ENCODE assay signal across 7 mouse cellular contexts in the genomic region with DNA sequence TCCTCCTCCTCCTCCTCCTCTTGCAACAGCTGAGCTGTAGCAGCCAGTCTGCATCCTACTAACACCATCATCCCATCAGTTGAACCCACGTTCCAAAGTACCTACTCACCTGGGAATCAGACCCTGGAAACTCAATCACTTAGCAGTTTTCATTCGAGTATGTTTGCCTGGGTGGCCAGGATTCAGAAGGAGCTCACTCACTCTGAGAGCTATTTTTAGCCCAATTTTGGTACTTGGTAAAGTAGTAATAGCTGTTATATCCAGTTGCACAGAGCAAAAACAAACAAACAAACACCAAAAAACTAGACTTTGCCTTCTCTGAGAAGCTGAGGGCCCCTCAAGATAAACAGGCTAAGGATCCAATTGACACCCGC. TPM values are rescaled to one million over a fixed set of nuclear protein-coding genes. Genes with fewer than 3 reads are reported as not detected.
DNase-seq lines count a peak whose midpoint lies in the region; ATAC-seq and TF ChIP-seq lines count a peak whose summit lies in the region.

No protein-coding gene starts in this region.

- 2% methylated on average over 3 of the region's 3 CpGs for WGBS in liver, embryonic 11.5 days
- 2% methylated on average over 3 of the region's 3 CpGs for WGBS in stomach, embryonic 16.5 days

- peak overlapping the region; percentile 92 for H3K9ac ChIP-seq in liver, embryonic 11.5 days (ENCODE audit: low read depth, low read length)
- H3K9ac ChIP-seq in stomach, embryonic 16.5 days (ENCODE audit: low read length), result peak overlapping the region; percentile 86

- H3K4me1 ChIP-seq in testis, adult 2 months (ENCODE audit: control insufficient read depth, insufficient read depth, low read length), result peaks cover 5% of the 10 kb centered on the region
- H3K4me1 ChIP-seq in erythroblast, embryonic 14.5 days (ENCODE audit: control insufficient read depth), result peaks cover 51% of the 10 kb centered on the region
- H3K4me1 ChIP-seq in liver, embryonic 11.5 days (replicated peaks; ENCODE audit: control insufficient read depth, insufficient read depth, low read length), result peaks cover 12% of the 10 kb centered on the region
- peaks cover 9% of the 10 kb centered on the region for H3K4me1 ChIP-seq in stomach, embryonic 16.5 days (ENCODE audit: control insufficient read depth, insufficient read depth, low read length)

- H3K27ac ChIP-seq in testis, adult 2 months (ENCODE audit: control insufficient read depth, insufficient read depth, low read depth, low read length), result no peak overlapping the region
- H3K27ac ChIP-seq in liver, embryonic 11.5 days (ENCODE audit: low read depth, low read length), result peak overlapping the region; percentile 91
- peak overlapping the region; percentile 82; the same call in 1 of the 2 replicates for H3K27ac ChIP-seq in stomach, embryonic 16.5 days (ENCODE audit: low read length)

- no peak for TF ChIP-seq CTCF in testis, adult 2 months (IDR thresholded peaks at IDR 0.05; ENCODE audit: control insufficient read depth, insufficient read depth, insufficient replicate concordance, low read depth, low read length)

- no peak for DNase-seq in testis, postnatal 10 days (ENCODE audit: low spot score)
- no peak for DNase-seq in liver, embryonic 11.5 days (ENCODE audit: low spot score)
- DNase-seq in thymus, postnatal 36 days, result no peak
- DNase-seq in ovary, postnatal 10 days (ENCODE audit: low spot score), result no peak

- no peaks in the 10 kb centered on the region for H3K36me3 ChIP-seq in testis, adult 2 months (ENCODE audit: control insufficient read depth, insufficient read depth, low read length)
- H3K36me3 ChIP-seq in erythroblast, embryonic 14.5 days (ENCODE audit: control insufficient read depth), result peaks cover 25% of the 10 kb centered on the region
- no peaks in the 10 kb centered on the region for H3K36me3 ChIP-seq in liver, embryonic 11.5 days (ENCODE audit: control insufficient read depth, insufficient read depth, low read length)
- H3K36me3 ChIP-seq in stomach, embryonic 16.5 days (ENCODE audit: control insufficient read depth, insufficient read depth, low read length), result no peaks in the 10 kb centered on the region

- peak overlapping the region; percentile 91 for H3K4me3 ChIP-seq in testis, adult 2 months (ENCODE audit: control insufficient read depth, low read depth, low read length)
- H3K4me3 ChIP-seq in erythroblast, embryonic 14.5 days (replicated peaks), result peak overlapping the region; percentile 97
- peak overlapping the region; percentile 95 for H3K4me3 ChIP-seq in liver, embryonic 11.5 days (ENCODE audit: low read depth, low read length)
- H3K4me3 ChIP-seq in stomach, embryonic 16.5 days (replicated peaks; ENCODE audit: low read length), result peak overlapping the region; percentile 93

- H3K27me3 ChIP-seq in testis, adult 2 months (ENCODE audit: control insufficient read depth, insufficient read depth, low read length), result no peaks in the 10 kb centered on the region
- H3K27me3 ChIP-seq in erythroblast, embryonic 14.5 days (ENCODE audit: control insufficient read depth), result peaks cover 3% of the 10 kb centered on the region
- H3K27me3 ChIP-seq in liver, embryonic 11.5 days (replicated peaks; ENCODE audit: control insufficient read depth, insufficient read depth, low read length), result no peaks in the 10 kb centered on the region
- no peaks in the 10 kb centered on the region for H3K27me3 ChIP-seq in stomach, embryonic 16.5 days (ENCODE audit: control insufficient read depth, insufficient read depth, low read length)

- no peak for TF ChIP-seq POLR2A in testis, adult 2 months (IDR thresholded peaks at IDR 0.05; ENCODE audit: control insufficient read depth, low read depth, low read length)

- peak overlapping the region; percentile 89 for H3K4me2 ChIP-seq in liver, embryonic 11.5 days
- H3K4me2 ChIP-seq in stomach, embryonic 16.5 days (ENCODE audit: low read depth, low read length), result peak overlapping the region; percentile 97

- H3K9me3 ChIP-seq in erythroblast, embryonic 14.5 days (ENCODE audit: control insufficient read depth, low read length), result no peaks in the 10 kb centered on the region
- H3K9me3 ChIP-seq in liver, embryonic 11.5 days (ENCODE audit: control insufficient read depth, low read length), result no peaks in the 10 kb centered on the region
- no peaks in the 10 kb centered on the region for H3K9me3 ChIP-seq in stomach, embryonic 16.5 days (replicated peaks; ENCODE audit: control insufficient read depth, low read length)

- no peak for ATAC-seq in liver, embryonic 11.5 days (replicated peaks; ENCODE audit: low FRiP score)
- ATAC-seq in stomach, embryonic 16.5 days (ENCODE audit: insufficient read depth, low FRiP score), result no peak

RNA-seq across cellular contexts. Expression of a gene that starts 1.0 kb away (rescaled TPM):
- polyA plus RNA-seq in testis, adult 2 months (2012; rRNA removed), result 16.3 and 23.7 TPM in 2 replicates
- 0.43 and 0.49 TPM in 2 replicates for polyA plus RNA-seq in erythroblast, embryonic 14.5 days (2012)
- 15.3 and 18.0 TPM in 2 replicates for polyA plus RNA-seq in liver, embryonic 11.5 days (2014; fragmentation: Nextera tagmentation; extraction: Ambion mirVana)
- polyA plus RNA-seq in stomach, embryonic 16.5 days (2015; fragmentation: Nextera tagmentation; extraction: Ambion mirVana), result 20.2 and 21.3 TPM in 2 replicates

Comparison
In these comparisons a context has a peak if more than half of its experiments do, and no peak if none do; other contexts are left out.
1. RNA of a gene that starts 1.0 kb away (polyA plus RNA-seq): 16.3 to 23.7 TPM in testis, adult 2 months, 20.2 to 21.3 TPM in stomach, embryonic 16.5 days and 15.3 to 18.0 TPM in liver, embryonic 11.5 days; 0.43 to 0.49 TPM in erythroblast, embryonic 14.5 days; every median in the first group is over 10 times any median in the second.
2. Peak in every context shown above with its lines, with median percentiles within 50 percentile points of each other: H3K4me3 ChIP-seq.